Mouse (Mus musculus): ENCODE data around the gene Abcc10.
A peak's percentile ranks its signal among the peaks of the same experiment; 100 is the strongest.

The Abcc10 gene

GRCm38 (mm10) chr17:46275506-46275905 lies 52.6 kb downstream of the Abcc10 start:
- no peak for DNase-seq (ENCODE audit: low read depth, low spot score)
- no peaks in the 10 kb centered on the region for H3K27me3 ChIP-seq (ENCODE audit: control insufficient read depth, insufficient read depth, low read length, poor library complexity, severe bottlenecking)
- peaks cover 2% of the 10 kb centered on the region for H3K36me3 ChIP-seq (ENCODE audit: control insufficient read depth, insufficient read depth, low read length, poor library complexity, severe bottlenecking)

GRCm38 (mm10) chr17:46275034-46275433 lies 53.1 kb downstream of the Abcc10 start:
- DNase-seq (ENCODE audit: low read depth, low spot score), result no peak
- Histone ChIP-seq H3K27me3 (ENCODE audit: control insufficient read depth, insufficient read depth, low read length, poor library complexity, severe bottlenecking) (no peaks in the 10 kb centered on the region), H3K36me3 (ENCODE audit: control insufficient read depth, insufficient read depth, low read length, poor library complexity, severe bottlenecking) (peaks cover 2% of the 10 kb centered on the region)

- Histone ChIP-seq H3K36me3 (ENCODE audit: control insufficient read depth, insufficient read depth, low read length, poor library complexity, severe bottlenecking) (peaks cover 2% of the 10 kb centered on the region), H3K27me3 (ENCODE audit: control insufficient read depth, insufficient read depth, low read length, poor library complexity, severe bottlenecking) (no peaks in the 10 kb centered on the region)
- DNase-seq (ENCODE audit: low read depth, low spot score), result no peak
Observed at GRCm38 (mm10) chr17:46274465-46274864, 53.7 kb downstream of the Abcc10 start.

- Histone ChIP-seq H3K27me3 (ENCODE audit: control insufficient read depth, insufficient read depth, low read length, poor library complexity, severe bottlenecking) (no peaks in the 10 kb centered on the region), H3K36me3 (ENCODE audit: control insufficient read depth, insufficient read depth, low read length, poor library complexity, severe bottlenecking) (peaks cover 1% of the 10 kb centered on the region; the same call in 1 of the 2 replicates)
- DNase-seq (ENCODE audit: low read depth, low spot score), result no peak
Observed at GRCm38 (mm10) chr17:46273803-46274236, 54.3 kb downstream of the Abcc10 start.

- Histone ChIP-seq H3K27me3 (ENCODE audit: control insufficient read depth, insufficient read depth, low read length, poor library complexity, severe bottlenecking) (no peaks in the 10 kb centered on the region), H3K36me3 (ENCODE audit: control insufficient read depth, insufficient read depth, low read length, poor library complexity, severe bottlenecking) (0 out of 2 replicates have a peak, but pooled peaks cover 1% of the 10 kb centered on the region)
- DNase-seq (ENCODE audit: low read depth, low spot score), result no peak
Observed at GRCm38 (mm10) chr17:46272675-46273074, 55.5 kb downstream of the Abcc10 start.

GRCm38 (mm10) chr17:46272058-46272457 lies 56.1 kb downstream of the Abcc10 start:
- no peak for DNase-seq (ENCODE audit: low read depth, low spot score)
- H3K27me3 ChIP-seq (ENCODE audit: control insufficient read depth, insufficient read depth, low read length, poor library complexity, severe bottlenecking), result no peaks in the 10 kb centered on the region

GRCm38 (mm10) chr17:46269771-46270534 lies 58.2 kb downstream of the Abcc10 start:
- no peak for DNase-seq (ENCODE audit: low read depth, low spot score)
- Histone ChIP-seq H3K36me3 (ENCODE audit: control insufficient read depth, insufficient read depth, low read length, poor library complexity, severe bottlenecking) (peaks cover 1% of the 10 kb centered on the region; the same call in 1 of the 2 replicates), H3K27me3 (ENCODE audit: control insufficient read depth, insufficient read depth, low read length, poor library complexity, severe bottlenecking) (no peaks in the 10 kb centered on the region)

More at GRCm38 (mm10) chr17:46272058-46272457, 56.1 kb downstream of the Abcc10 start:
- 0 out of 2 replicates have a peak, but pooled peaks cover 1% of the 10 kb centered on the region for H3K36me3 ChIP-seq (ENCODE audit: control insufficient read depth, insufficient read depth, low read length, poor library complexity, severe bottlenecking)

GRCm38 (mm10) chr17:46268026-46268720 lies 60.0 kb downstream of the Abcc10 start:
- no peak for DNase-seq (ENCODE audit: low read depth, low spot score)
- Histone ChIP-seq H3K27me3 (ENCODE audit: control insufficient read depth, insufficient read depth, low read length, poor library complexity, severe bottlenecking) (no peaks in the 10 kb centered on the region), H3K36me3 (ENCODE audit: control insufficient read depth, insufficient read depth, low read length, poor library complexity, severe bottlenecking) (peaks cover 4% of the 10 kb centered on the region)

GRCm38 (mm10) chr17:46267511-46267910 lies 60.6 kb downstream of the Abcc10 start:
- H3K36me3 ChIP-seq (ENCODE audit: control insufficient read depth, insufficient read depth, low read length, poor library complexity, severe bottlenecking), result peaks cover 5% of the 10 kb centered on the region
- H3K27me3 ChIP-seq (ENCODE audit: control insufficient read depth, insufficient read depth, low read length, poor library complexity, severe bottlenecking), result no peaks in the 10 kb centered on the region
- DNase-seq (ENCODE audit: low read depth, low spot score), result no peak

- no peak for DNase-seq (ENCODE audit: low read depth, low spot score)
- H3K36me3 ChIP-seq (ENCODE audit: control insufficient read depth, insufficient read depth, low read length, poor library complexity, severe bottlenecking), result peaks cover 5% of the 10 kb centered on the region
- no peaks in the 10 kb centered on the region for H3K27me3 ChIP-seq (ENCODE audit: control insufficient read depth, insufficient read depth, low read length, poor library complexity, severe bottlenecking)
Observed at GRCm38 (mm10) chr17:46266986-46267385, 61.2 kb downstream of the Abcc10 start.

- no peaks in the 10 kb centered on the region for H3K27me3 ChIP-seq (ENCODE audit: control insufficient read depth, insufficient read depth, low read length, poor library complexity, severe bottlenecking)
- DNase-seq (ENCODE audit: low read depth, low spot score), result peak; percentile 81
- peaks cover 5% of the 10 kb centered on the region for H3K36me3 ChIP-seq (ENCODE audit: control insufficient read depth, insufficient read depth, low read length, poor library complexity, severe bottlenecking)
Observed at GRCm38 (mm10) chr17:46265918-46266618, 62.1 kb downstream of the Abcc10 start.

- DNase-seq (ENCODE audit: low read depth, low spot score), result no peak
- Histone ChIP-seq H3K36me3 (ENCODE audit: control insufficient read depth, insufficient read depth, low read length, poor library complexity, severe bottlenecking) (peaks cover 5% of the 10 kb centered on the region), H3K27me3 (ENCODE audit: control insufficient read depth, insufficient read depth, low read length, poor library complexity, severe bottlenecking) (no peaks in the 10 kb centered on the region)
Observed at GRCm38 (mm10) chr17:46265502-46265901, 62.6 kb downstream of the Abcc10 start.

GRCm38 (mm10) chr17:46262201-46262694 lies 65.9 kb downstream of the Abcc10 start:
- no peak for DNase-seq (ENCODE audit: low read depth, low spot score)
- peaks cover 6% of the 10 kb centered on the region for H3K36me3 ChIP-seq (ENCODE audit: control insufficient read depth, insufficient read depth, low read length, poor library complexity, severe bottlenecking)
- no peaks in the 10 kb centered on the region for H3K27me3 ChIP-seq (ENCODE audit: control insufficient read depth, insufficient read depth, low read length, poor library complexity, severe bottlenecking)

- H3K36me3 ChIP-seq (ENCODE audit: control insufficient read depth, insufficient read depth, low read length, poor library complexity, severe bottlenecking), result peaks cover 6% of the 10 kb centered on the region
- no peaks in the 10 kb centered on the region for H3K27me3 ChIP-seq (ENCODE audit: control insufficient read depth, insufficient read depth, low read length, poor library complexity, severe bottlenecking)
Observed at GRCm38 (mm10) chr17:46259675-46260074, 68.5 kb downstream of the Abcc10 start.

More at GRCm38 (mm10) chr17:46259675-46260074, 68.5 kb downstream of the Abcc10 start:
- no peak for DNase-seq (ENCODE audit: low read depth, low spot score)
